12 mouse cellular contexts compared by ENCODE assay signal in genomic region chr1:37691179-37691578, GRCm38 (mm10). TPM values are rescaled to one million over a fixed set of nuclear protein-coding genes. Genes with fewer than 3 reads are reported as not detected.
A peak's percentile ranks its signal among the peaks of the same experiment; 100 is the strongest.
DNase-seq lines count a peak whose midpoint lies in the region; ATAC-seq and TF ChIP-seq lines count a peak whose summit lies in the region.
"Had no signal": no experiment of that assay in that cellular context is flagged by ENCODE, and none has a peak within 500 bp of the region (broad histone marks: within the 10 kb centered on the region; RNA-seq: fewer than 3 reads in every experiment).

No protein-coding gene starts in this region.

- TF ChIP-seq CTCF in thymus, adult 2 months (IDR thresholded peaks at IDR 0.05; ENCODE audit: borderline replicate concordance, control insufficient read depth, extremely low read depth, insufficient read depth, low read length, poor library complexity): no peak
- no peak for TF ChIP-seq CTCF in cerebellum, adult 2 months (IDR thresholded peaks at IDR 0.05; ENCODE audit: borderline replicate concordance, insufficient read depth, low read depth, low read length)

- no peak for ATAC-seq in heart, embryonic 11.5 days (replicated peaks; ENCODE audit: insufficient number of reproducible peaks, low FRiP score, low TSS enrichment)
- ATAC-seq in lung, embryonic 16.5 days (ENCODE audit: low read depth): no peak; the same call in 1 of the 2 replicates

- H3K4me3 ChIP-seq in heart, embryonic 11.5 days (ENCODE audit: low read depth, low read length): no peak overlapping the region
- H3K4me3 ChIP-seq in lung, embryonic 16.5 days (ENCODE audit: low read length): no peak overlapping the region
- no peak overlapping the region for H3K4me3 ChIP-seq in thymus, adult 2 months (ENCODE audit: control insufficient read depth, insufficient read depth, low read length)
- no peak overlapping the region for H3K4me3 ChIP-seq in cerebellum, adult 2 months (replicated peaks; ENCODE audit: insufficient read depth, low read depth, low read length)
- H3K4me3 ChIP-seq: embryonic facial prominence, embryonic 13.5 days; megakaryocyte, embryonic 14.5 days had no signal

- 31% methylated on average over 8 of the region's 8 CpGs for WGBS in heart, embryonic 11.5 days (ENCODE audit: insufficient replicate concordance)
- WGBS in lung, embryonic 16.5 days: 26% methylated on average over 8 of the region's 8 CpGs
- WGBS in thymus, adult 2 months: 43% methylated on average over 8 of the region's 8 CpGs
- 72% methylated on average over 8 of the region's 8 CpGs for WGBS in cerebellum, adult 2 months

- H3K27me3 ChIP-seq in heart, embryonic 11.5 days (ENCODE audit: control insufficient read depth, insufficient read depth, low read length): no peaks in the 10 kb centered on the region
- H3K27me3 ChIP-seq in lung, embryonic 16.5 days (ENCODE audit: control insufficient read depth, insufficient read depth, low read depth, low read length): no peaks in the 10 kb centered on the region
- H3K27me3 ChIP-seq in thymus, adult 2 months (ENCODE audit: control insufficient read depth, insufficient read depth, low read length): no peaks in the 10 kb centered on the region
- H3K27me3 ChIP-seq in cerebellum, adult 2 months (ENCODE audit: control insufficient read depth, insufficient read depth, low read length): no peaks in the 10 kb centered on the region

- no peak overlapping the region for H3K9ac ChIP-seq in heart, embryonic 11.5 days (ENCODE audit: low read depth, low read length)
- no peak overlapping the region for H3K9ac ChIP-seq in lung, embryonic 16.5 days (ENCODE audit: low read length)
- H3K9ac ChIP-seq: embryonic facial prominence, embryonic 13.5 days had no signal

- no peak overlapping the region for H3K27ac ChIP-seq in heart, embryonic 11.5 days (ENCODE audit: low read depth, low read length)
- peak overlapping the region; percentile 8; the same call in 1 of the 2 replicates for H3K27ac ChIP-seq in lung, embryonic 16.5 days (ENCODE audit: low read length)
- H3K27ac ChIP-seq in thymus, adult 2 months (ENCODE audit: control insufficient read depth, insufficient read depth, low read length): no peak overlapping the region; the same call in 1 of the 2 replicates
- H3K27ac ChIP-seq in cerebellum, adult 2 months (ENCODE audit: insufficient read depth, low read length): no peak overlapping the region
- H3K27ac ChIP-seq: embryonic facial prominence, embryonic 13.5 days had no signal

- peak; percentile 19 for DNase-seq in heart, postnatal 4 days
- peak; percentile 62 for DNase-seq in T-cell, adult 2 months (ENCODE audit: low spot score)
- DNase-seq in thymus, adult 2 months: peak; percentile 82
- no peak for DNase-seq in cerebellum, adult 2 months
- DNase-seq in heart, adult 11 months: no peak
- DNase-seq in urinary bladder, postnatal 10 days (ENCODE audit: low spot score): no peak
- DNase-seq: heart, postnatal 36 days; layer of hippocampus, postnatal 36 days had no signal

- H3K4me2 ChIP-seq in heart, embryonic 11.5 days: no peak overlapping the region
- H3K4me2 ChIP-seq in lung, embryonic 16.5 days (ENCODE audit: low read depth, low read length): no peak overlapping the region
- H3K4me2 ChIP-seq: embryonic facial prominence, embryonic 13.5 days had no signal

- H3K4me1 ChIP-seq in heart, embryonic 11.5 days (ENCODE audit: control insufficient read depth, insufficient read depth, low read length): peaks cover 27% of the 10 kb centered on the region
- peaks cover 28% of the 10 kb centered on the region for H3K4me1 ChIP-seq in lung, embryonic 16.5 days (replicated peaks; ENCODE audit: control insufficient read depth, insufficient read depth, low read length)
- H3K4me1 ChIP-seq in thymus, adult 2 months (replicated peaks; ENCODE audit: control insufficient read depth, insufficient read depth, low read length): peaks cover 45% of the 10 kb centered on the region
- H3K4me1 ChIP-seq in cerebellum, adult 2 months (ENCODE audit: control insufficient read depth, insufficient read depth, low read length): peaks cover 16% of the 10 kb centered on the region

- H3K9me3 ChIP-seq in heart, embryonic 11.5 days (replicated peaks; ENCODE audit: control insufficient read depth, low read length): no peaks in the 10 kb centered on the region
- H3K9me3 ChIP-seq in lung, embryonic 16.5 days (ENCODE audit: control insufficient read depth, low read length): no peaks in the 10 kb centered on the region
- H3K9me3 ChIP-seq: embryonic facial prominence, embryonic 13.5 days; megakaryocyte, embryonic 14.5 days had no signal

- H3K36me3 ChIP-seq in heart, embryonic 11.5 days (ENCODE audit: control insufficient read depth, insufficient read depth, low read length): no peaks in the 10 kb centered on the region
- no peaks in the 10 kb centered on the region for H3K36me3 ChIP-seq in lung, embryonic 16.5 days (ENCODE audit: control insufficient read depth, insufficient read depth, low read length)
- H3K36me3 ChIP-seq in thymus, adult 2 months (ENCODE audit: control insufficient read depth, insufficient read depth, low read length): no peaks in the 10 kb centered on the region
- H3K36me3 ChIP-seq: embryonic facial prominence, embryonic 13.5 days had no signal

- no peak for TF ChIP-seq POLR2A in thymus, adult 2 months (IDR thresholded peaks at IDR 0.05; ENCODE audit: control insufficient read depth, extremely low read depth, insufficient read depth, low read length, poor library complexity)
- TF ChIP-seq POLR2A in cerebellum, adult 2 months (IDR thresholded peaks at IDR 0.05; ENCODE audit: borderline replicate concordance, insufficient read depth, low read length): no peak

RNA-seq across cellular contexts. Expression of gene 2010300C02Rik, which starts 28.7 kb away (rescaled TPM):
- total RNA-seq in heart, postnatal 4 days (2021): 1 to 10 TPM; 1.7 to 1.9 TPM
- polyA plus RNA-seq in heart, embryonic 11.5 days (2014; fragmentation: Nextera tagmentation; extraction: Ambion mirVana): 2.8 and 3.7 TPM in 2 replicates
- polyA plus RNA-seq in lung, embryonic 16.5 days (2015; fragmentation: Nextera tagmentation; extraction: Ambion mirVana): 12.7 and 13.0 TPM in 2 replicates
- 6.1 and 6.6 TPM in 2 replicates for polyA plus RNA-seq in thymus, adult 2 months (2012; rRNA removed)
- 21.7 and 24.0 TPM in 2 replicates for polyA plus RNA-seq in cerebellum, adult 2 months (2012; rRNA removed)

Comparison
In these comparisons a context has a peak if more than half of its experiments do, and no peak if none do; other contexts are left out.
1. DNase-seq: peak in heart, postnatal 4 days (single experiment), T-cell, adult 2 months (single experiment) and thymus, adult 2 months (single experiment); none in cerebellum, adult 2 months (0 of 2), heart, adult 11 months (single experiment) and urinary bladder, postnatal 10 days (single experiment).